Mouse (Mus musculus): ENCODE results near the gene Ahnak. TPM values are rescaled to one million over a fixed set of nuclear protein-coding genes. Genes with fewer than 3 reads are reported as not detected.

Ahnak gene
- total and polyA plus RNA-seq, 3 experiments: 1.2 to 2.2 TPM; not detected in 1

GRCm38 (mm10) chr19:9106751-9107378 is 117.8 kb downstream of the Ahnak start:
- H3K4me1 ChIP-seq (ENCODE audit: control insufficient read depth in 1 of 2, insufficient read depth in 2 of 2, low read length in 2 of 2): peaks cover 0 to 4% of the 10 kb centered on the region in 2 experiments; a peak in 1 of 4 replicates
- no peaks in the 10 kb centered on the region; a peak in 1 of 4 replicates for H3K36me3 ChIP-seq (ENCODE audit: control insufficient read depth in 1 of 2, insufficient read depth in 2 of 2, low read length in 2 of 2)
- H3K27me3 ChIP-seq (ENCODE audit: control insufficient read depth in 1 of 2, insufficient read depth in 2 of 2, low read length in 2 of 2): peaks cover 0 to 4% of the 10 kb centered on the region in 2 experiments; a peak in 2 of 4 replicates
- H3K4me3 ChIP-seq (ENCODE audit: control insufficient read depth in 1 of 2, insufficient read depth in 1 of 2, low read depth in 2 of 2, low read length in 2 of 2): no peak overlapping the region
- no peaks in the 10 kb centered on the region for H3K79me2 ChIP-seq (ENCODE audit: control insufficient read depth, insufficient read depth, low read length, poor library complexity)
- no peak for TF ChIP-seq ELF1 (IDR thresholded peaks at IDR 0.05; ENCODE audit: low read depth, low read length)
- no peak for TF ChIP-seq SMC3 (IDR thresholded peaks at IDR 0.05; ENCODE audit: low read depth, low read length)
- no peak for TF ChIP-seq HCFC1 (IDR thresholded peaks at IDR 0.05; ENCODE audit: low read depth, low read length)
- TF ChIP-seq MXI1 (IDR thresholded peaks at IDR 0.05; ENCODE audit: low read depth, low read length): no peak
- no peak for TF ChIP-seq CTCF (IDR thresholded peaks at IDR 0.05 in 2 of 3, conservative IDR thresholded peaks at IDR 0.05 in 1 of 3; ENCODE audit: control insufficient read depth in 1 of 3, insufficient read depth in 1 of 3, low read depth in 2 of 3, low read length in 3 of 3, poor library complexity in 1 of 3, severe bottlenecking in 1 of 3)
- no peak for TF ChIP-seq MEF2A (IDR thresholded peaks at IDR 0.05; ENCODE audit: extremely low read depth, insufficient replicate concordance, low read depth, low read length, poor library complexity, severe bottlenecking)
- no peak for TF ChIP-seq MAX (IDR thresholded peaks at IDR 0.05; ENCODE audit: low read length)
- no peak for TF ChIP-seq CHD2 (IDR thresholded peaks at IDR 0.05; ENCODE audit: low read length)
- TF ChIP-seq CHD1 (IDR thresholded peaks at IDR 0.05; ENCODE audit: low read depth, low read length): no peak
- TF ChIP-seq TBP (IDR thresholded peaks at IDR 0.05; ENCODE audit: low read depth, low read length): no peak
- TF ChIP-seq USF2 (IDR thresholded peaks at IDR 0.05; ENCODE audit: borderline replicate concordance in 1 of 2, insufficient read depth in 1 of 2, low read depth in 1 of 2, low read length in 2 of 2): no peak
- H3K9me3 ChIP-seq (replicated peaks; ENCODE audit: insufficient read depth, low read length): no peaks in the 10 kb centered on the region
- H3K9ac ChIP-seq (ENCODE audit: control insufficient read depth, low read depth, low read length, poor library complexity, severe bottlenecking): no peak overlapping the region
- H3K27ac ChIP-seq (ENCODE audit: control insufficient read depth, low read depth, low read length): no peak overlapping the region
- DNase-seq (ENCODE audit: low read depth, low spot score): no peak

- H3K36me3 ChIP-seq (ENCODE audit: control insufficient read depth in 1 of 2, insufficient read depth in 2 of 2, low read length in 2 of 2): no peaks in the 10 kb centered on the region; a peak in 1 of 4 replicates
- no peak overlapping the region for H3K9ac ChIP-seq (ENCODE audit: control insufficient read depth, low read depth, low read length, poor library complexity, severe bottlenecking)
- H3K27me3 ChIP-seq (ENCODE audit: control insufficient read depth in 1 of 2, insufficient read depth in 2 of 2, low read length in 2 of 2): peaks cover 0 to 3% of the 10 kb centered on the region in 2 experiments; a peak in 2 of 4 replicates
- no peak for DNase-seq (ENCODE audit: low read depth, low spot score)
- no peak overlapping the region for H3K27ac ChIP-seq (ENCODE audit: control insufficient read depth, low read depth, low read length)
- no peak overlapping the region for H3K4me3 ChIP-seq (ENCODE audit: control insufficient read depth in 1 of 2, insufficient read depth in 1 of 2, low read depth in 2 of 2, low read length in 2 of 2)
- peaks cover 0 to 4% of the 10 kb centered on the region in 2 experiments; a peak in 1 of 4 replicates for H3K4me1 ChIP-seq (ENCODE audit: control insufficient read depth in 1 of 2, insufficient read depth in 2 of 2, low read length in 2 of 2)
- H3K9me3 ChIP-seq (replicated peaks; ENCODE audit: insufficient read depth, low read length): no peaks in the 10 kb centered on the region
- no peaks in the 10 kb centered on the region for H3K79me2 ChIP-seq (ENCODE audit: control insufficient read depth, insufficient read depth, low read length, poor library complexity)
- TF ChIP-seq HCFC1 (IDR thresholded peaks at IDR 0.05; ENCODE audit: low read depth, low read length) (no peak), USF1 (IDR thresholded peaks at IDR 0.05; ENCODE audit: low read depth, low read length) (no peak), GATA1 (IDR thresholded peaks at IDR 0.05; ENCODE audit: low read depth, low read length) (no peak), RCOR1 (IDR thresholded peaks at IDR 0.05; ENCODE audit: low read depth, low read length) (no peak), ZKSCAN1 (IDR thresholded peaks at IDR 0.05; ENCODE audit: low read depth, low read length) (no peak), BHLHE40 (IDR thresholded peaks at IDR 0.05; ENCODE audit: borderline replicate concordance, low read depth, low read length) (no peak), ELF1 (IDR thresholded peaks at IDR 0.05; ENCODE audit: low read depth, low read length) (no peak), ETS1 (IDR thresholded peaks at IDR 0.05; ENCODE audit: low read depth, low read length) (no peak), TCF12 (IDR thresholded peaks at IDR 0.05; ENCODE audit: low read depth, low read length) (no peak), USF2 (IDR thresholded peaks at IDR 0.05; ENCODE audit: borderline replicate concordance in 1 of 2, insufficient read depth in 1 of 2, low read depth in 1 of 2, low read length in 2 of 2) (no peak), ZMIZ1 (IDR thresholded peaks at IDR 0.05; ENCODE audit: low read depth, low read length) (no peak), SMC3 (IDR thresholded peaks at IDR 0.05; ENCODE audit: low read depth, low read length) (no peak), MXI1 (IDR thresholded peaks at IDR 0.05; ENCODE audit: low read depth, low read length) (no peak), ZC3H11A (IDR thresholded peaks at IDR 0.05; ENCODE audit: low read depth, low read length) (no peak), CHD1 (IDR thresholded peaks at IDR 0.05; ENCODE audit: low read depth, low read length) (no peak), NELFE (IDR thresholded peaks at IDR 0.05; ENCODE audit: low read depth, low read length) (no peak), POLR2AphosphoS2 (IDR thresholded peaks at IDR 0.05; ENCODE audit: low read length) (no peak), E2F4 (IDR thresholded peaks at IDR 0.05; ENCODE audit: borderline replicate concordance, low read depth, low read length) (no peak), NRF1 (IDR thresholded peaks at IDR 0.05; ENCODE audit: insufficient read depth, low read depth, low read length, poor library complexity, severe bottlenecking) (no peak)
Measured at GRCm38 (mm10) chr19:9107379-9107755, 118.3 kb downstream of the Ahnak start.

Data from MEL (cell line).